Mouse (Mus musculus) lung, adult 2 months (tissue): ENCODE data around the gene Celf2. TPM values are rescaled to one million over a fixed set of nuclear protein-coding genes. Genes with fewer than 3 reads are reported as not detected.

Experiments
- DNase-seq: peaks from one replicate; pipeline ENCODE4 v3.0.0; 2022
- H3K4me1 ChIP-seq: fragments of 200-500 bp; 2 replicates; pipeline ENCODE4 v1.6.1; 2011; ENCODE audit warnings: low read length; ENCODE audit not compliant: control insufficient read depth, insufficient read depth
- H3K4me3 ChIP-seq: fragments of 200-500 bp; replicated peaks from 2 replicates; pipeline ENCODE3; 2011; ENCODE audit warnings: low read depth, mild to moderate bottlenecking, control low read depth, low read length; ENCODE audit errors: extremely low read depth
- CTCF ChIP-seq: fragments of 200-500 bp; IDR thresholded peaks from 2 replicates; pipeline ENCODE4 v1.5.1; 2011; ENCODE audit warnings: mild to moderate bottlenecking, low read length, control low read depth; ENCODE audit not compliant: insufficient read depth
- POLR2A ChIP-seq: fragments of 200-500 bp; IDR thresholded peaks from 2 replicates; pipeline ENCODE4 v1.6.1; 2011; ENCODE audit warnings: low read depth, mild to moderate bottlenecking, control low read depth, low read length, borderline replicate concordance; ENCODE audit errors: extremely low read depth
- WGBS: fragments of 180-500 bp; shearing (Covaris S2); methylation state at CpG from one replicate; pipeline ENCODE4 v1.1.7; 2018; 5-methylcytosine and 5-hydroxymethylcytosine counted together
- polyA plus RNA-seq: library from polyadenylated mRNA; depleted of rRNA; stranded (reverse); fragments of >200 nt; gene quantifications from 2 replicates; pipeline ENCODE4 v1.2.3, GENCODE M21; 2012

The Celf2 gene
- polyA plus RNA-seq, 1 experiment = 43.4 TPM

- Histone ChIP-seq H3K4me3 (no peak overlapping the region), H3K4me1 (no peaks in the 10 kb centered on the region)
- no peak for DNase-seq
- whole genome bisulfite sequencing = 80% methylated on average over 7 of the region's 7 CpGs
- TF ChIP-seq POLR2A (no peak), CTCF (no peak)
Measured at GRCm38 (mm10) chr2:6513176-6513575, 996.2 kb downstream of the Celf2 start.

- no peak for TF ChIP-seq POLR2A
- TF ChIP-seq CTCF = no peak
- Histone ChIP-seq H3K4me1 (no peaks in the 10 kb centered on the region), H3K4me3 (no peak overlapping the region)
- no peak for DNase-seq
- 76% methylated on average over 3 of the region's 3 CpGs for WGBS
Measured at GRCm38 (mm10) chr2:6507071-6507470, 1002.3 kb downstream of the Celf2 start.

- DNase-seq = no peak
- 75% methylated on average over 13 of the region's 13 CpGs for WGBS
- Histone ChIP-seq H3K4me1 (no peaks in the 10 kb centered on the region), H3K4me3 (no peak overlapping the region)
- TF ChIP-seq CTCF = no peak
- TF ChIP-seq POLR2A = no peak
Measured at GRCm38 (mm10) chr2:6505979-6506811, 1003.2 kb downstream of the Celf2 start.

- H3K4me3 ChIP-seq = no peak overlapping the region
- TF ChIP-seq CTCF (no peak), POLR2A (no peak)
- 88% methylated on average over 12 of the region's 12 CpGs for WGBS
- H3K4me1 ChIP-seq = no peaks in the 10 kb centered on the region
- no peak for DNase-seq
Measured at GRCm38 (mm10) chr2:6505531-6505930, 1003.8 kb downstream of the Celf2 start.

- TF ChIP-seq CTCF (no peak), POLR2A (no peak)
- Histone ChIP-seq H3K4me1 (no peaks in the 10 kb centered on the region), H3K4me3 (no peak overlapping the region)
- WGBS = 74% methylated on average over 12 of the region's 12 CpGs
- DNase-seq = no peak
Measured at GRCm38 (mm10) chr2:6498101-6498500, 1011.3 kb downstream of the Celf2 start.

GRCm38 (mm10) chr2:6497636-6498035 is 1011.7 kb downstream of the Celf2 start:
- DNase-seq = no peak
- 67% methylated on average over 5 of the region's 5 CpGs for WGBS
- Histone ChIP-seq H3K4me3 (no peak overlapping the region), H3K4me1 (no peaks in the 10 kb centered on the region)
- TF ChIP-seq CTCF (no peak), POLR2A (no peak)

GRCm38 (mm10) chr2:6493886-6494285 is 1015.5 kb downstream of the Celf2 start:
- no peak overlapping the region for H3K4me3 ChIP-seq
- no peaks in the 10 kb centered on the region for H3K4me1 ChIP-seq
- no peak for DNase-seq
- WGBS = 80% methylated on average over 5 of the region's 5 CpGs
- no peak for TF ChIP-seq POLR2A

GRCm38 (mm10) chr2:6490870-6491269 is 1018.5 kb downstream of the Celf2 start:
- 76% methylated on average over 4 of the region's 4 CpGs for WGBS
- Histone ChIP-seq H3K4me3 (no peak overlapping the region), H3K4me1 (no peaks in the 10 kb centered on the region)
- no peak for DNase-seq
- TF ChIP-seq CTCF = no peak
- TF ChIP-seq POLR2A = no peak

GRCm38 (mm10) chr2:6490076-6490475 is 1019.3 kb downstream of the Celf2 start:
- Histone ChIP-seq H3K4me3 (no peak overlapping the region), H3K4me1 (no peaks in the 10 kb centered on the region)
- WGBS = 97% methylated on average over 6 of the region's 6 CpGs
- no peak for DNase-seq
- TF ChIP-seq CTCF (no peak), POLR2A (no peak)
